Mouse (Mus musculus): Measurements from ENCODE around the gene D630045J12Rik. TPM values are rescaled to one million over a fixed set of nuclear protein-coding genes. Genes with fewer than 3 reads are reported as not detected.

The D630045J12Rik gene
- polyA plus RNA-seq, 1 experiment from 2014 or later: 19.1 TPM

- H3K9me3 ChIP-seq (ENCODE audit: control insufficient read depth, low read length): no peaks in the 10 kb centered on the region
- H3K9ac ChIP-seq (replicated peaks; ENCODE audit: low read depth, low read length): no peak overlapping the region
- H3K27ac ChIP-seq (ENCODE audit: low read length): no peak overlapping the region
- no peak for ATAC-seq
- WGBS: 82% methylated on average over 3 of the region's 3 CpGs
- peaks cover 27% of the 10 kb centered on the region for H3K36me3 ChIP-seq (ENCODE audit: control insufficient read depth, insufficient read depth)
- H3K4me1 ChIP-seq (replicated peaks; ENCODE audit: control insufficient read depth, insufficient read depth, low read length): 0 out of 2 replicates have a peak, but pooled peaks cover 3% of the 10 kb centered on the region
- no peaks in the 10 kb centered on the region for H3K27me3 ChIP-seq (replicated peaks; ENCODE audit: control insufficient read depth, insufficient read depth, low read length)
- H3K4me2 ChIP-seq (ENCODE audit: low read length): no peak overlapping the region
- H3K4me3 ChIP-seq (replicated peaks; ENCODE audit: low read length): no peak overlapping the region
These were observed 114.7 kb downstream of the D630045J12Rik start for GRCm38 (mm10) chr6:38139086-38139485.

GRCm38 (mm10) chr6:38134806-38135559, 118.8 kb downstream of the D630045J12Rik start:
- H3K27me3 ChIP-seq (replicated peaks; ENCODE audit: control insufficient read depth, insufficient read depth, low read length): no peaks in the 10 kb centered on the region
- H3K27ac ChIP-seq (ENCODE audit: low read length): no peak overlapping the region
- ATAC-seq: peak; percentile 32
- no peaks in the 10 kb centered on the region for H3K9me3 ChIP-seq (ENCODE audit: control insufficient read depth, low read length)
- H3K9ac ChIP-seq (replicated peaks; ENCODE audit: low read depth, low read length): no peak overlapping the region
- H3K4me3 ChIP-seq (replicated peaks; ENCODE audit: low read length): no peak overlapping the region
- H3K4me1 ChIP-seq (replicated peaks; ENCODE audit: control insufficient read depth, insufficient read depth, low read length): 0 out of 2 replicates have a peak, but pooled peaks cover 2% of the 10 kb centered on the region
- H3K36me3 ChIP-seq (ENCODE audit: control insufficient read depth, insufficient read depth): peaks cover 31% of the 10 kb centered on the region
- 76% methylated on average over 8 of the region's 8 CpGs for WGBS
- no peak overlapping the region for H3K4me2 ChIP-seq (ENCODE audit: low read length)

- H3K36me3 ChIP-seq (ENCODE audit: control insufficient read depth, insufficient read depth): peaks cover 32% of the 10 kb centered on the region
- H3K27ac ChIP-seq (ENCODE audit: low read length): no peak overlapping the region
- no peaks in the 10 kb centered on the region for H3K9me3 ChIP-seq (ENCODE audit: control insufficient read depth, low read length)
- no peaks in the 10 kb centered on the region for H3K27me3 ChIP-seq (replicated peaks; ENCODE audit: control insufficient read depth, insufficient read depth, low read length)
- H3K9ac ChIP-seq (replicated peaks; ENCODE audit: low read depth, low read length): no peak overlapping the region
- H3K4me1 ChIP-seq (replicated peaks; ENCODE audit: control insufficient read depth, insufficient read depth, low read length): 0 out of 2 replicates have a peak, but pooled peaks cover 2% of the 10 kb centered on the region
- no peak overlapping the region for H3K4me2 ChIP-seq (ENCODE audit: low read length)
- no peak for ATAC-seq
- no peak overlapping the region for H3K4me3 ChIP-seq (replicated peaks; ENCODE audit: low read length)
- 84% methylated on average over 4 of the region's 4 CpGs for WGBS
These were observed 122.0 kb downstream of the D630045J12Rik start for GRCm38 (mm10) chr6:38131801-38132231.

- H3K36me3 ChIP-seq (ENCODE audit: control insufficient read depth, insufficient read depth): peaks cover 24% of the 10 kb centered on the region
- H3K27ac ChIP-seq (ENCODE audit: low read length): no peak overlapping the region
- H3K27me3 ChIP-seq (replicated peaks; ENCODE audit: control insufficient read depth, insufficient read depth, low read length): no peaks in the 10 kb centered on the region
- H3K9me3 ChIP-seq (ENCODE audit: control insufficient read depth, low read length): no peaks in the 10 kb centered on the region
- no peak for ATAC-seq
- H3K4me1 ChIP-seq (replicated peaks; ENCODE audit: control insufficient read depth, insufficient read depth, low read length): no peaks in the 10 kb centered on the region
- WGBS: 99% methylated on average over 5 of the region's 5 CpGs
- H3K9ac ChIP-seq (replicated peaks; ENCODE audit: low read depth, low read length): no peak overlapping the region
- no peak overlapping the region for H3K4me2 ChIP-seq (ENCODE audit: low read length)
- no peak overlapping the region for H3K4me3 ChIP-seq (replicated peaks; ENCODE audit: low read length)
These were observed 123.9 kb downstream of the D630045J12Rik start for GRCm38 (mm10) chr6:38129883-38130282.

- Histone ChIP-seq H3K27me3 (replicated peaks; ENCODE audit: control insufficient read depth, insufficient read depth, low read length) (no peaks in the 10 kb centered on the region), H3K4me3 (replicated peaks; ENCODE audit: low read length) (no peak overlapping the region), H3K36me3 (ENCODE audit: control insufficient read depth, insufficient read depth) (peaks cover 21% of the 10 kb centered on the region), H3K4me2 (ENCODE audit: low read length) (no peak overlapping the region), H3K4me1 (replicated peaks; ENCODE audit: control insufficient read depth, insufficient read depth, low read length) (no peaks in the 10 kb centered on the region), H3K9ac (replicated peaks; ENCODE audit: low read depth, low read length) (no peak overlapping the region), H3K9me3 (ENCODE audit: control insufficient read depth, low read length) (no peaks in the 10 kb centered on the region), H3K27ac (ENCODE audit: low read length) (no peak overlapping the region)
- ATAC-seq: 0 out of 2 replicates have a peak, but pooled peaks have one; percentile 10
- WGBS: 88% methylated on average over 14 of the region's 14 CpGs
These were observed 125.7 kb downstream of the D630045J12Rik start for GRCm38 (mm10) chr6:38128115-38128514.

GRCm38 (mm10) chr6:38125462-38125861, 128.3 kb downstream of the D630045J12Rik start:
- Histone ChIP-seq H3K4me2 (ENCODE audit: low read length) (no peak overlapping the region), H3K4me3 (replicated peaks; ENCODE audit: low read length) (no peak overlapping the region), H3K27me3 (replicated peaks; ENCODE audit: control insufficient read depth, insufficient read depth, low read length) (no peaks in the 10 kb centered on the region), H3K9ac (replicated peaks; ENCODE audit: low read depth, low read length) (no peak overlapping the region), H3K9me3 (ENCODE audit: control insufficient read depth, low read length) (no peaks in the 10 kb centered on the region), H3K27ac (ENCODE audit: low read length) (no peak overlapping the region), H3K4me1 (replicated peaks; ENCODE audit: control insufficient read depth, insufficient read depth, low read length) (no peaks in the 10 kb centered on the region), H3K36me3 (ENCODE audit: control insufficient read depth, insufficient read depth) (peaks cover 19% of the 10 kb centered on the region)
- WGBS: 95% methylated on average over 3 of the region's 3 CpGs
- no peak for ATAC-seq

- no peak overlapping the region for H3K9ac ChIP-seq (replicated peaks; ENCODE audit: low read depth, low read length)
- H3K27me3 ChIP-seq (replicated peaks; ENCODE audit: control insufficient read depth, insufficient read depth, low read length): no peaks in the 10 kb centered on the region
- H3K36me3 ChIP-seq (ENCODE audit: control insufficient read depth, insufficient read depth): peaks cover 14% of the 10 kb centered on the region
- no peak overlapping the region for H3K4me3 ChIP-seq (replicated peaks; ENCODE audit: low read length)
- no peaks in the 10 kb centered on the region for H3K9me3 ChIP-seq (ENCODE audit: control insufficient read depth, low read length)
- no peak overlapping the region for H3K4me2 ChIP-seq (ENCODE audit: low read length)
- 95% methylated on average over 5 of the region's 5 CpGs for WGBS
- ATAC-seq: no peak
- no peaks in the 10 kb centered on the region for H3K4me1 ChIP-seq (replicated peaks; ENCODE audit: control insufficient read depth, insufficient read depth, low read length)
- H3K27ac ChIP-seq (ENCODE audit: low read length): no peak overlapping the region
These were observed 128.9 kb downstream of the D630045J12Rik start for GRCm38 (mm10) chr6:38124882-38125281.

- no peak within 1 kb of the TSS for H3K27ac ChIP-seq (ENCODE audit: low read length)
- H3K4me2 ChIP-seq (ENCODE audit: low read length): no peak within 1 kb of the TSS
- ATAC-seq: no peak
- WGBS: 90% methylated on average over 7 of the region's 7 CpGs
- H3K36me3 ChIP-seq (ENCODE audit: control insufficient read depth, insufficient read depth): peaks cover 14% of the 10 kb centered on the region
- H3K9me3 ChIP-seq (ENCODE audit: control insufficient read depth, low read length): no peaks in the 10 kb centered on the region
- H3K4me1 ChIP-seq (replicated peaks; ENCODE audit: control insufficient read depth, insufficient read depth, low read length): no peaks in the 10 kb centered on the region
- H3K9ac ChIP-seq (replicated peaks; ENCODE audit: low read depth, low read length): no peak within 1 kb of the TSS
- H3K27me3 ChIP-seq (replicated peaks; ENCODE audit: control insufficient read depth, insufficient read depth, low read length): no peaks in the 10 kb centered on the region
- H3K4me3 ChIP-seq (replicated peaks; ENCODE audit: low read length): no peak within 1 kb of the TSS
These were observed 129.5 kb downstream of the D630045J12Rik start, which contains the start of gene Atp6v0a4 for GRCm38 (mm10) chr6:38124207-38124835. Atp6v0a4 (minus strand) TSS chr6:38124586.

GRCm38 (mm10) chr6:38123471-38124206, 130.2 kb downstream of the D630045J12Rik start:
- H3K27ac ChIP-seq (ENCODE audit: low read length): no peak overlapping the region
- H3K36me3 ChIP-seq (ENCODE audit: control insufficient read depth, insufficient read depth): peaks cover 11% of the 10 kb centered on the region

More at GRCm38 (mm10) chr6:38123471-38124206, 130.2 kb downstream of the D630045J12Rik start:
- no peak for ATAC-seq
- H3K9ac ChIP-seq (replicated peaks; ENCODE audit: low read depth, low read length): no peak overlapping the region
- H3K4me1 ChIP-seq (replicated peaks; ENCODE audit: control insufficient read depth, insufficient read depth, low read length): no peaks in the 10 kb centered on the region
- no peak overlapping the region for H3K4me2 ChIP-seq (ENCODE audit: low read length)
- no peaks in the 10 kb centered on the region for H3K9me3 ChIP-seq (ENCODE audit: control insufficient read depth, low read length)
- no peak overlapping the region for H3K4me3 ChIP-seq (replicated peaks; ENCODE audit: low read length)
- no peaks in the 10 kb centered on the region for H3K27me3 ChIP-seq (replicated peaks; ENCODE audit: control insufficient read depth, insufficient read depth, low read length)
- 75% methylated on average over 18 of the region's 18 CpGs for WGBS

All from forebrain, embryonic 16.5 days (tissue).